Comparison of ENCODE assay signal across 16 mouse cellular contexts in genomic region chr2:33997106-33997505, GRCm38 (mm10).
"Had no signal": no experiment of that assay in that cellular context is flagged by ENCODE, and none has a peak within 500 bp of the region (broad histone marks: within the 10 kb centered on the region; RNA-seq: fewer than 3 reads in every experiment).

No protein-coding gene starts in this region.

- H3K9ac ChIP-seq: neural tube, embryonic 12.5 days; neural tube, embryonic 13.5 days; stomach, embryonic 15.5 days had no signal

- H3K36me3 ChIP-seq: neural tube, embryonic 12.5 days; neural tube, embryonic 13.5 days; stomach, embryonic 15.5 days had no signal

- H3K4me1 ChIP-seq: neural tube, embryonic 12.5 days; neural tube, embryonic 13.5 days; stomach, embryonic 15.5 days had no signal

- H3K9me3 ChIP-seq: neural tube, embryonic 12.5 days; neural tube, embryonic 13.5 days; stomach, embryonic 15.5 days had no signal

- H3K27ac ChIP-seq: neural tube, embryonic 12.5 days; neural tube, embryonic 13.5 days; stomach, embryonic 15.5 days; stomach, postnatal 0 days had no signal

- DNase-seq: retina, postnatal 1 day; right cerebral cortex, adult 18-20 months; right cerebral cortex, postnatal 14 days; right cerebral cortex, postnatal 25 days; right cerebral cortex, postnatal 4 days; spleen, adult 18-20 months; thymus, adult 18-20 months; thymus, adult 2 months; thymus, postnatal 14 days; thymus, postnatal 25 days; thymus, postnatal 36 days; thymus, postnatal 4 days had no signal

- H3K4me3 ChIP-seq: neural tube, embryonic 12.5 days; neural tube, embryonic 13.5 days; stomach, embryonic 15.5 days had no signal

- H3K4me2 ChIP-seq: neural tube, embryonic 12.5 days; neural tube, embryonic 13.5 days; stomach, embryonic 15.5 days had no signal

- H3K27me3 ChIP-seq: neural tube, embryonic 12.5 days; neural tube, embryonic 13.5 days; stomach, embryonic 15.5 days had no signal
